Mouse (Mus musculus) right cerebral cortex, adult 2 months (tissue): Measurements from ENCODE around the gene Taf4.

Experiments
- DNase-seq, 2 experiments: peaks; one replicate each; pipeline ENCODE4 v3.0.0; 2021 to 2022; ENCODE audit warnings: low spot score in 2 of 2

Taf4 gene

GRCm38 (mm10) chr2:179937091-179937490, 39.4 kb downstream of the Taf4 start:
- DNase-seq, result no peak

GRCm38 (mm10) chr2:179934165-179934564, 42.3 kb downstream of the Taf4 start:
- no peak for DNase-seq

- no peak for DNase-seq
Observed at GRCm38 (mm10) chr2:179931741-179932140, 44.7 kb downstream of the Taf4 start.

- no peak for DNase-seq
Observed at GRCm38 (mm10) chr2:179929166-179929565, 47.3 kb downstream of the Taf4 start.

GRCm38 (mm10) chr2:179924038-179924437, 52.4 kb downstream of the Taf4 start:
- peak in 1 of 2 experiments; percentile 24 for DNase-seq

- DNase-seq, result no peak
Observed at GRCm38 (mm10) chr2:179921021-179921653, 55.3 kb downstream of the Taf4 start.

GRCm38 (mm10) chr2:179920042-179920441, 56.4 kb downstream of the Taf4 start:
- no peak for DNase-seq

- DNase-seq, result peak; percentile 74 to 76
Observed at GRCm38 (mm10) chr2:179916877-179917673, 59.4 kb downstream of the Taf4 start.

GRCm38 (mm10) chr2:179914246-179914645, 62.2 kb downstream of the Taf4 start:
- DNase-seq, result no peak

- no peak for DNase-seq
Observed at GRCm38 (mm10) chr2:179913349-179913748, 63.1 kb downstream of the Taf4 start.

GRCm38 (mm10) chr2:179912911-179913310, 63.5 kb downstream of the Taf4 start:
- no peak for DNase-seq

- no peak for DNase-seq
Observed at GRCm38 (mm10) chr2:179896949-179897348, 79.5 kb downstream of the Taf4 start.

GRCm38 (mm10) chr2:179891048-179891447, 85.4 kb downstream of the Taf4 start:
- DNase-seq, result no peak

- no peak for DNase-seq
Observed at GRCm38 (mm10) chr2:179884561-179884960, 91.9 kb downstream of the Taf4 start.

- peak; percentile 71 to 74 for DNase-seq
Observed at GRCm38 (mm10) chr2:179877551-179878215, 98.8 kb downstream of the Taf4 start.

GRCm38 (mm10) chr2:179875147-179875546, 101.3 kb downstream of the Taf4 start:
- peak; percentile 67 to 84 for DNase-seq

GRCm38 (mm10) chr2:179873315-179873714, 103.1 kb downstream of the Taf4 start:
- peak in 1 of 2 experiments; percentile 23 for DNase-seq

- peak; percentile 41 to 56 for DNase-seq
Observed at GRCm38 (mm10) chr2:179872724-179873123, 103.7 kb downstream of the Taf4 start.

- DNase-seq, result peak in 1 of 2 experiments; percentile 27
Observed at GRCm38 (mm10) chr2:179869871-179870270, 106.6 kb downstream of the Taf4 start.

- DNase-seq, result no peak
Observed at GRCm38 (mm10) chr2:179867669-179868068, 108.8 kb downstream of the Taf4 start.

GRCm38 (mm10) chr2:179865097-179865496, 111.3 kb downstream of the Taf4 start:
- no peak for DNase-seq

- no peak for DNase-seq
Observed at GRCm38 (mm10) chr2:179863266-179863665, 113.2 kb downstream of the Taf4 start.

- no peak for DNase-seq
Observed at GRCm38 (mm10) chr2:179862676-179863075, 113.8 kb downstream of the Taf4 start.
